Mouse (Mus musculus) midbrain, embryonic 14.5 days (tissue): ENCODE measurements at regions not wholly inside any gene's neighbourhood (a gene's known extent, or its start where the extent isn't known, plus 50 kb on each side); places are given as distances from the start of the nearest gene placed in this dataset.

Experiments
- ATAC-seq: fragments of 200-750 bp; cut with Nextera tagmentation; 2 replicates; pipeline ENCODE4 v1.8.0; 2017; ENCODE audit warnings: moderate number of reproducible peaks, moderate library complexity; ENCODE audit not compliant: low FRiP score, low TSS enrichment
- DNase-seq: peaks from one replicate; pipeline ENCODE4 v3.0.0-alpha.2; 2015
- H3K27ac ChIP-seq: fragments of 300-500 bp; sonication (generic); replicated peaks from 2 replicates; pipeline ENCODE4 v1.5.1; 2014; ENCODE audit warnings: mild to moderate bottlenecking, low read depth, low read length, moderate library complexity
- H3K27me3 ChIP-seq: fragments of 300-500 bp; sonication (generic); 2 replicates; pipeline ENCODE4 v1.6.1; 2014; ENCODE audit warnings: low read length, control low read depth, mixed read lengths; ENCODE audit not compliant: control insufficient read depth, insufficient read depth
- H3K36me3 ChIP-seq: fragments of 300-500 bp; sonication (generic); 2 replicates; pipeline ENCODE4 v1.6.1; 2014; ENCODE audit warnings: low read length, control low read depth; ENCODE audit not compliant: control insufficient read depth, insufficient read depth
- H3K4me1 ChIP-seq: fragments of 300-500 bp; sonication (generic); 2 replicates; pipeline ENCODE4 v1.6.1; 2014; ENCODE audit warnings: mild to moderate bottlenecking, antibody characterized with exemption, low read length, control low read depth; ENCODE audit not compliant: control insufficient read depth, insufficient read depth
- H3K4me2 ChIP-seq: fragments of 300-500 bp; sonication (generic); 2 replicates; pipeline ENCODE4 v1.6.1; 2014; ENCODE audit warnings: mild to moderate bottlenecking, low read length, moderate library complexity
- H3K4me3 ChIP-seq: fragments of 300-500 bp; sonication (generic); replicated peaks from 2 replicates; pipeline ENCODE4 v1.5.1; 2014; ENCODE audit warnings: low read depth, low read length
- H3K9ac ChIP-seq: fragments of 300-500 bp; sonication (generic); replicated peaks from 2 replicates; pipeline ENCODE4 v1.6.1; 2014; ENCODE audit warnings: mild to moderate bottlenecking, low read length, moderate library complexity
- H3K9me3 ChIP-seq: fragments of 300-500 bp; sonication (generic); 2 replicates; pipeline ENCODE4 v1.6.1; 2016; ENCODE audit warnings: low read length, control low read depth, mixed read lengths; ENCODE audit not compliant: control insufficient read depth
- WGBS: fragments of 180-500 bp; shearing (Covaris S2); extraction: QIAGEN DNeasy Blood & Tissue Kit; methylation state at CpG from one replicate; pipeline ENCODE4 v1.1.7; 2014; 5-methylcytosine and 5-hydroxymethylcytosine counted together

- Histone ChIP-seq H3K27me3 (no peaks in the 10 kb centered on the region), H3K4me1 (no peaks in the 10 kb centered on the region), H3K9me3 (no peaks in the 10 kb centered on the region), H3K9ac (no peak overlapping the region), H3K4me3 (no peak overlapping the region), H3K4me2 (no peak overlapping the region), H3K27ac (no peak overlapping the region), H3K36me3 (no peaks in the 10 kb centered on the region)
- no peak for ATAC-seq
- DNase-seq: no peak
Observed at GRCm38 (mm10) chr3:64997552-64997951, 111.6 kb upstream of the Kcnab1 start.

DNA sequence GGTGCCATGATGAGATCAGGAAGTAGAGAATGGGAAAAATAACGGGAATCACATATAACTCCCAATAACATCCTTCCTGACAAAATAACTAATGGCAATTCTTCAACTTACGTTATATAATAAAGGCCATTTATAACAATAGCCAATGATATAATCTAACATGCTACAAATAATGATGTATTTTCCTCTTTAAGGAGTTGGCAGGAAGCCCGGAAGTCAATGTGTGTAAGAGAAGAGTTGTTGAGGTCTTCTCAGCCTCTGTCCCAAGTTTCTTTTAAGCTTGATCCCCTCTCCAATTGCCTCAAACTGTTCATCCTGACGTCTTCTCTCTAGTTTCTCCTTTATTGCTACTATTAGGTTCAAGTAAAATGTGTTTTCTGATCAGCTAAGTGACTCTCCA lies 108.1 kb upstream of the Kcnab1 start:
- no peak overlapping the region for H3K4me2 ChIP-seq
- H3K4me3 ChIP-seq: no peak overlapping the region
- no peak overlapping the region for H3K9ac ChIP-seq
- H3K4me1 ChIP-seq: no peaks in the 10 kb centered on the region
- H3K36me3 ChIP-seq: no peaks in the 10 kb centered on the region
- H3K27me3 ChIP-seq: no peaks in the 10 kb centered on the region
- ATAC-seq: no peak
- no peak overlapping the region for H3K27ac ChIP-seq
- 85% methylated on average over 4 of the region's 4 CpGs for WGBS
- DNase-seq: no peak
- no peaks in the 10 kb centered on the region for H3K9me3 ChIP-seq

- Histone ChIP-seq H3K4me2 (no peak overlapping the region), H3K27me3 (no peaks in the 10 kb centered on the region), H3K36me3 (no peaks in the 10 kb centered on the region), H3K4me3 (no peak overlapping the region), H3K4me1 (no peaks in the 10 kb centered on the region), H3K9ac (no peak overlapping the region), H3K9me3 (no peaks in the 10 kb centered on the region), H3K27ac (no peak overlapping the region)
- no peak for ATAC-seq
- no peak for DNase-seq
Observed at GRCm38 (mm10) chr3:65002578-65002977, 106.6 kb upstream of the Kcnab1 start.

GRCm38 (mm10) chr3:65006127-65006526 lies 103.1 kb upstream of the Kcnab1 start:
- Histone ChIP-seq H3K4me3 (no peak overlapping the region), H3K4me1 (no peaks in the 10 kb centered on the region), H3K27ac (no peak overlapping the region), H3K27me3 (no peaks in the 10 kb centered on the region), H3K4me2 (no peak overlapping the region), H3K9ac (no peak overlapping the region), H3K9me3 (no peaks in the 10 kb centered on the region), H3K36me3 (no peaks in the 10 kb centered on the region)
- DNase-seq (peak; percentile 7), ATAC-seq (no peak)
- WGBS: 36% methylated on average over 1 of the region's 1 CpGs

- H3K4me3 ChIP-seq: no peak overlapping the region
- H3K9me3 ChIP-seq: no peaks in the 10 kb centered on the region
- no peaks in the 10 kb centered on the region for H3K27me3 ChIP-seq
- H3K9ac ChIP-seq: no peak overlapping the region
- H3K27ac ChIP-seq: no peak overlapping the region
- DNase-seq: no peak
- no peak overlapping the region for H3K4me2 ChIP-seq
- no peaks in the 10 kb centered on the region for H3K4me1 ChIP-seq
- no peaks in the 10 kb centered on the region for H3K36me3 ChIP-seq
- no peak for ATAC-seq
- WGBS: 34% methylated on average over 3 of the region's 3 CpGs
Observed at GRCm38 (mm10) chr3:65006565-65006964, 102.6 kb upstream of the Kcnab1 start.

DNA sequence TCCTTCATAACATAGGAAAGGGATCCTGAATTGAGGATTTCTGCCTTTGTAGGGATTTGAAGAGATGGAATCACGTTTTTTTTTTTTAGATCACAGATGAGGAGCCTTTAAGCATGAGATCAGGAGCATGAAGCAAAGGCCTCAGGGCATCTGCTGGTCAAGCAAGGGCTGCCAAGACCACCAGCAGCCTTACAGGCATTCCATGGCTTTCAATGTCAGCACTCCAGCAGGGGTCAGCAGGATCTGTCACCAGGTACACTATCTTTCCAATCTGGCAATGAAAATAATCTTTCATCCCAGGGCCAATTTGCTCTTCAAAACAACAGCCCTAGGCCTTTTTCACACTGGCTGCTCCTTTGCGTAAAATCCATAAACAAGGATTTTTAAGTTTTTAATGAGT lies 85.3 kb upstream of the Kcnab1 start:
- no peaks in the 10 kb centered on the region for H3K9me3 ChIP-seq
- no peak overlapping the region for H3K4me3 ChIP-seq
- H3K27ac ChIP-seq: no peak overlapping the region
- no peak overlapping the region for H3K9ac ChIP-seq
- ATAC-seq: no peak
- no peaks in the 10 kb centered on the region for H3K4me1 ChIP-seq
- DNase-seq: no peak
- no peak overlapping the region for H3K4me2 ChIP-seq
- no peaks in the 10 kb centered on the region for H3K27me3 ChIP-seq
- 73% methylated on average over 2 of the region's 2 CpGs for WGBS
- no peaks in the 10 kb centered on the region for H3K36me3 ChIP-seq

DNA sequence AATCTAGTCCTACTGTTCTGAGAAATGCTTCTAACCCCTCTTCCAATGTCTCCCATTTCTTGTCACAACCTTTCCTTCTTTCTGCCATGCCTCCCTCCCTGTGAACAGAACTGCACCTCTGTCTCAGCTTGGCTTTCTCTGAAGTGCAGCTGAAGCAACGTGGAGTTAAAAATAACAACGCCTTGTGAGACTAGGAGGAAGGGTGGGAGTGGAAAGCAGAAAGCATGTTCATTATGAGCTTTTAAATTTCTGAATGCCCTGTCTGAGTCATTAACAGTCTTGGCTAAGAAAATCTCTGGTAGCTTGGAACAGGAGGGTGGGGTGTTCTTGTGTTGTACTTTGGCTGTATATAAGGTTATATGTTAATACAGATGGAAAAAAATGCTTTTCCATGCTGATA lies 71.6 kb upstream of the Kcnab1 start:
- no peak for ATAC-seq
- no peak overlapping the region for H3K27ac ChIP-seq
- no peaks in the 10 kb centered on the region for H3K27me3 ChIP-seq
- no peak overlapping the region for H3K4me3 ChIP-seq
- no peaks in the 10 kb centered on the region for H3K4me1 ChIP-seq
- H3K4me2 ChIP-seq: no peak overlapping the region
- DNase-seq: no peak
- H3K9me3 ChIP-seq: no peaks in the 10 kb centered on the region
- 83% methylated on average over 2 of the region's 2 CpGs for WGBS
- H3K9ac ChIP-seq: no peak overlapping the region
- no peaks in the 10 kb centered on the region for H3K36me3 ChIP-seq

DNA sequence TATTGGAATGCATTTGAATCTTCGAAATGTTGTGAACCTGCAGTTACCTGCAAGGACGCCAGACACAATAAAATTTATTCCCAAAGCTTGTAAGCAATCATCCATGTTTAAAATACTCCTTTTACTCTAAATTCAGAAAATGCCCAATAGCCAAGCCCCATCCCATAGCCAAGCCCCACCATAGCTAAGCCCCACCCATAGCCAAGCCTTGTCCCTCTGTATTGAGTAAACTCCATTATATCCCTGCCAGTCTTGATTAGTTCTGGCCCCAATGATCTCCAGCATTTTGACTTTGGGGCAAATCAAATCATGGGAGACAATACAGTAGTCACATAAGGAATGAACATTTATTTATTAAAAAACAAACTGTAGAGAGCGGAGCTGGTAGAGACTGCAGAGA lies 61.3 kb upstream of the Kcnab1 start:
- peak; percentile 66; the same call in 1 of the 2 replicates for ATAC-seq
- Histone ChIP-seq H3K4me1 (no peaks in the 10 kb centered on the region), H3K27ac (no peak overlapping the region), H3K9ac (no peak overlapping the region), H3K4me2 (no peak overlapping the region), H3K27me3 (no peaks in the 10 kb centered on the region), H3K36me3 (no peaks in the 10 kb centered on the region), H3K4me3 (no peak overlapping the region), H3K9me3 (no peaks in the 10 kb centered on the region)
- peak; percentile 14 for DNase-seq
- WGBS: 69% methylated on average over 3 of the region's 3 CpGs

- ATAC-seq (no peak), DNase-seq (peak; percentile 76)
- Histone ChIP-seq H3K36me3 (no peaks in the 10 kb centered on the region), H3K27me3 (no peaks in the 10 kb centered on the region), H3K9me3 (no peaks in the 10 kb centered on the region), H3K4me3 (no peak overlapping the region), H3K4me1 (no peaks in the 10 kb centered on the region), H3K9ac (no peak overlapping the region), H3K4me2 (no peak overlapping the region), H3K27ac (no peak overlapping the region)
- 44% methylated on average over 3 of the region's 3 CpGs for WGBS
Observed at GRCm38 (mm10) chr3:65055401-65055800, 53.8 kb upstream of the Kcnab1 start.
